Mouse (Mus musculus) midbrain, embryonic 16.5 days (tissue): ENCODE results near the gene Cdnf. TPM values are rescaled to one million over a fixed set of nuclear protein-coding genes. Genes with fewer than 3 reads are reported as not detected.

Experiments used
- ATAC-seq: fragments of 200-750 bp; cut with Nextera tagmentation; 2 replicates; pipeline ENCODE4 v1.8.0; 2017; ENCODE audit warnings: moderate TSS enrichment
- H3K27ac ChIP-seq: fragments of 300-500 bp; sonication (generic); 2 replicates; pipeline ENCODE4 v1.5.1; 2014; ENCODE audit warnings: mild to moderate bottlenecking, low read length, mixed read lengths
- H3K27me3 ChIP-seq: fragments of 300-500 bp; sonication (generic); 2 replicates; pipeline ENCODE4 v1.6.1; 2014; ENCODE audit warnings: low read depth, low read length, mixed read lengths; ENCODE audit not compliant: control insufficient read depth, insufficient read depth
- H3K36me3 ChIP-seq: fragments of 300-500 bp; sonication (generic); 2 replicates; pipeline ENCODE4 v1.6.1; 2014; ENCODE audit warnings: mild to moderate bottlenecking, low read length, moderate library complexity, mixed read lengths; ENCODE audit not compliant: control insufficient read depth, insufficient read depth
- H3K4me1 ChIP-seq: fragments of 300-500 bp; sonication (generic); 2 replicates; pipeline ENCODE4 v1.6.1; 2014; ENCODE audit warnings: mild to moderate bottlenecking, low read length, mixed read lengths; ENCODE audit not compliant: control insufficient read depth, insufficient read depth
- H3K4me2 ChIP-seq: fragments of 300-500 bp; sonication (generic); 2 replicates; pipeline ENCODE4 v1.6.1; 2014; ENCODE audit warnings: mild to moderate bottlenecking, low read length, mixed read lengths
- H3K4me3 ChIP-seq: fragments of 300-500 bp; sonication (generic); 2 replicates; pipeline ENCODE4 v1.5.1; 2014; ENCODE audit warnings: low read depth, mild to moderate bottlenecking, low read length, moderate library complexity, mixed read lengths
- H3K9ac ChIP-seq: fragments of 300-500 bp; sonication (generic); 2 replicates; pipeline ENCODE4 v1.6.1; 2014; ENCODE audit warnings: low read depth, low read length, mixed read lengths
- H3K9me3 ChIP-seq: fragments of 300-500 bp; sonication (generic); replicated peaks from 2 replicates; pipeline ENCODE4 v1.6.1; 2014; ENCODE audit warnings: mild to moderate bottlenecking, low read length, mixed read lengths; ENCODE audit not compliant: control insufficient read depth, poor library complexity, severe bottlenecking
- WGBS: fragments of 180-500 bp; shearing (Covaris S2); extraction: QIAGEN DNeasy Blood & Tissue Kit; methylation state at CpG from one replicate; pipeline ENCODE4 v1.1.7; 2014; 5-methylcytosine and 5-hydroxymethylcytosine counted together
- polyA plus RNA-seq: library from polyadenylated mRNA; unstranded; fragments of >200 nt; fragmentation: Nextera tagmentation; extraction: Ambion mirVana; gene quantifications from 2 replicates; pipeline ENCODE4 v1.2.1, GENCODE M21; 2015

Cdnf gene
- polyA plus RNA-seq, 1 experiment from 2014 or later = 0.23 TPM

DNA sequence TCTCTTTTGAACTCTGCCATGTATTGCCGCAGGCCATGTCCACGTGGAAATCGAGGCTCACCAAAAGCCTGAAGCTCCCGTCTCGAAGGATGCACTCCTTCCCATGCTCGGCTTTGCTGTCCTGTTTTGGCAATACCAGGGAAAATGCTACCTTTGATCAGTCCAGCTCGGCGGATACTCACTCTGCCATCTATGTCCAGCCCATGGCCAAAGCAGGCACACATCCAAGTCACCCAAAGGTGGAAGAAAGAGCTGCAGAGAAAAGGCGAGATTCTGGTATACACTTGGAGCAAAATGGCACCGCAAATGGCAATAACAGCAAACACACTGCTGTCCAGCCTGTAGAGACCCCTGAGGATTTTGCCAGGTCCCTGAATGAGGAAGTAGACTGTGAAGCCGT, 57.8 kb downstream of the Cdnf start:
- WGBS = 88% methylated on average over 11 of the region's 11 CpGs
- Histone ChIP-seq H3K9ac (no peak overlapping the region), H3K27ac (no peak overlapping the region), H3K9me3 (no peaks in the 10 kb centered on the region), H3K4me1 (no peaks in the 10 kb centered on the region), H3K27me3 (no peaks in the 10 kb centered on the region), H3K36me3 (no peaks in the 10 kb centered on the region), H3K4me2 (no peak overlapping the region), H3K4me3 (no peak overlapping the region)
- no peak for ATAC-seq

DNA sequence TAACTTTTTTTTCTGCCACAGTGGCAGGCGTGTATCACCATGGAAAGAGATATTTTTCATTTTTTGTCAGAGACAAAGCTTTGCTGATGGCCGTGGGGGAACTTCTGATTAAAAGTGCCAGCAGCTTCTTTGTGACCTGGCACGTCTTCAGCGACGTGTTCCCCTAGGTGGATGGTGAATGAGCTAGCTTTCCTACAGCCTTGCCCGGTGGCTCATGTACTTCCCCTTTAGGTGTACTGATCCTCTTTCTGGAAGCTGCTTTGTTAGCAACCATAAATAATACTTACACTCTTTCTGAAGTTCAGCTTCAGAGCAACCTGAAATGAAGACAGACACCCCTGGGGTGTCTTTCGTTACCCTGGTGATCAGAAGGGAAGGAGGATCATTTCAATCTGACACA, 61.1 kb downstream of the Cdnf start:
- no peak for ATAC-seq
- WGBS = 80% methylated on average over 7 of the region's 7 CpGs
- no peaks in the 10 kb centered on the region for H3K36me3 ChIP-seq

DNA sequence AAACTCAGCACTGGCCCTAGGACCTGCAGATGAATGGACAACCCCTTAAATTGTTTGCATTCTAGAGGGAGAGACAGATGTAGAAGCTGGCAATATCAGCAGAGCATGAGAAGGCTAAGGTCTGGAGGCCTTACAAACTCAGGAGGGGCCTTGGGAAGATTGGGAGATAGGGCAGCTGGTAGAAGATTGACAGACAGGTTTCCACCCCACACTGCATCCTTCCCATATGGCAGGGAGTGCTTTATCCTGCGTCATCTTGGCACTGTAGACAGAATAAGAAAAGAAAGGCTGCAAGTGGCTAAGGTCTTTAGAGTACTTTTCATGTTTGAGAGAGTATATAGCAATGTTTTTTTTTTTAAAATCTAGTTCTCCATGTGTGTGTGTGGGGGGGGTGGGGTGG, 62.3 kb downstream of the Cdnf start:
- Histone ChIP-seq H3K4me2 (no peak overlapping the region), H3K4me3 (no peak overlapping the region), H3K9me3 (no peaks in the 10 kb centered on the region), H3K4me1 (no peaks in the 10 kb centered on the region), H3K27ac (no peak overlapping the region), H3K27me3 (no peaks in the 10 kb centered on the region), H3K9ac (no peak overlapping the region), H3K36me3 (no peaks in the 10 kb centered on the region)
- WGBS = 95% methylated on average over 1 of the region's 1 CpGs
- no peak for ATAC-seq

More for the DNA sequence above, 61.1 kb downstream of the Cdnf start:
- no peaks in the 10 kb centered on the region for H3K4me1 ChIP-seq
- H3K9me3 ChIP-seq = no peaks in the 10 kb centered on the region
- no peak overlapping the region for H3K4me2 ChIP-seq
- H3K9ac ChIP-seq = no peak overlapping the region
- H3K27me3 ChIP-seq = no peaks in the 10 kb centered on the region
- no peak overlapping the region for H3K4me3 ChIP-seq
- H3K27ac ChIP-seq = no peak overlapping the region

Other genes starting within 250 kb of the Cdnf start
- 121 and 122 TPM in 2 replicates for gene Nmt2, start 228.8 kb upstream of the Cdnf start, polyA plus RNA-seq
- 10.8 and 11.8 TPM in 2 replicates for gene Rpp38, start 180.4 kb upstream of the Cdnf start, polyA plus RNA-seq
- 4.3 and 7.3 TPM in 2 replicates for gene Acbd7, start 176.9 kb upstream of the Cdnf start, polyA plus RNA-seq
- 0.13 and 0.14 TPM in 2 replicates for gene Olah, start 115.8 kb upstream of the Cdnf start, polyA plus RNA-seq
- gene Meig1, start 90.4 kb upstream of the Cdnf start, polyA plus RNA-seq = 8.8 and 9.4 TPM in 2 replicates
- gene Dclre1c, start 88.9 kb upstream of the Cdnf start, polyA plus RNA-seq = 6.6 and 9.7 TPM in 2 replicates
- gene Suv39h2, start 38.0 kb upstream of the Cdnf start, polyA plus RNA-seq = 6.0 and 6.5 TPM in 2 replicates
- gene Gm45902, start 240 bp upstream of the Cdnf start, polyA plus RNA-seq = 8.1 and 8.7 TPM in 2 replicates
- gene Hspa14, start 216 bp upstream of the Cdnf start, polyA plus RNA-seq = 63.4 and 66.0 TPM in 2 replicates
- gene Fam107b, start 57.5 kb downstream of the Cdnf start, polyA plus RNA-seq = 27.9 and 32.1 TPM in 2 replicates